Mouse (Mus musculus): ENCODE results near the gene Vamp1. TPM values are rescaled to one million over a fixed set of nuclear protein-coding genes. Genes with fewer than 3 reads are reported as not detected.

Vamp1 gene
- 10 to 100 TPM; 42.5 to 44.0 TPM for total RNA-seq (2021)
- long read RNA-seq, experiment 1, partial matches to known transcripts = 1 of 15 reads
- long read RNA-seq, experiment 1, other reads (novel, unspliced or antisense) = 12 of 15 reads
- long read RNA-seq, experiment 2, transcript Vamp1-203 (4 exons, 3,011 nt) = major isoform, 6 of 29 reads
- long read RNA-seq, experiment 2, partial matches to known transcripts = 1 of 29 reads
- long read RNA-seq, experiment 2, other reads (novel, unspliced or antisense) = 21 of 29 reads

- peak; percentile 65 to 84 for DNase-seq (ENCODE audit: low spot score in 2 of 2)
Observed at GRCm38 (mm10) chr6:125215148-125215954, at the start of gene Vamp1. Gene Vamp1, plus strand, starts transcription at chr6:125215551.

- peak in 1 of 2 experiments; percentile 71 for DNase-seq (ENCODE audit: low spot score in 2 of 2)
Observed at GRCm38 (mm10) chr6:125166051-125166751, 49.1 kb upstream of the Vamp1 start, which contains the start of gene Gapdh. Gene Gapdh, minus strand, starts transcription at chr6:125166467.

GRCm38 (mm10) chr6:125166861-125167650, 48.3 kb upstream of the Vamp1 start:
- DNase-seq (ENCODE audit: low spot score in 2 of 2) = no peak

GRCm38 (mm10) chr6:125168086-125168485, 47.3 kb upstream of the Vamp1 start:
- no peak for DNase-seq (ENCODE audit: low spot score in 2 of 2)

GRCm38 (mm10) chr6:125170194-125170593, 45.2 kb upstream of the Vamp1 start:
- DNase-seq (ENCODE audit: low spot score in 2 of 2) = no peak

GRCm38 (mm10) chr6:125172474-125172873, 42.9 kb upstream of the Vamp1 start:
- no peak for DNase-seq (ENCODE audit: low spot score in 2 of 2)

- DNase-seq (ENCODE audit: low spot score in 2 of 2) = peak in 1 of 2 experiments; percentile 40
Observed at GRCm38 (mm10) chr6:125173256-125173655, 42.1 kb upstream of the Vamp1 start.

GRCm38 (mm10) chr6:125175469-125175868, 39.9 kb upstream of the Vamp1 start:
- DNase-seq (ENCODE audit: low spot score in 2 of 2) = no peak

GRCm38 (mm10) chr6:125179601-125180000, 35.8 kb upstream of the Vamp1 start:
- DNase-seq (ENCODE audit: low spot score in 2 of 2) = no peak

- DNase-seq (ENCODE audit: low spot score in 2 of 2) = no peak
Observed at GRCm38 (mm10) chr6:125182133-125182532, 33.2 kb upstream of the Vamp1 start.

GRCm38 (mm10) chr6:125186203-125186602, 29.1 kb upstream of the Vamp1 start:
- no peak for DNase-seq (ENCODE audit: low spot score in 2 of 2)

GRCm38 (mm10) chr6:125190816-125191215, 24.5 kb upstream of the Vamp1 start:
- DNase-seq (ENCODE audit: low spot score in 2 of 2) = no peak

GRCm38 (mm10) chr6:125191332-125192015, 23.9 kb upstream of the Vamp1 start, which contains the start of the genes Ncapd2 and Mrpl51:
Gene Ncapd2, minus strand, starts transcription at chr6:125191701.
Gene Mrpl51, plus strand, starts transcription at chr6:125191801.
- DNase-seq (ENCODE audit: low spot score in 2 of 2) = peak; percentile 93 to 95

- DNase-seq (ENCODE audit: low spot score in 2 of 2) = peak; percentile 66 to 88
Observed at GRCm38 (mm10) chr6:125192016-125192714, 23.2 kb upstream of the Vamp1 start.

GRCm38 (mm10) chr6:125192841-125193240, 22.5 kb upstream of the Vamp1 start:
- no peak for DNase-seq (ENCODE audit: low spot score in 2 of 2)

- no peak for DNase-seq (ENCODE audit: low spot score in 2 of 2)
Observed at GRCm38 (mm10) chr6:125193390-125193789, 22.0 kb upstream of the Vamp1 start.

GRCm38 (mm10) chr6:125195541-125196075, 19.7 kb upstream of the Vamp1 start:
- no peak for DNase-seq (ENCODE audit: low spot score in 2 of 2)

- DNase-seq (ENCODE audit: low spot score in 2 of 2) = no peak
Observed at GRCm38 (mm10) chr6:125196301-125196700, 19.1 kb upstream of the Vamp1 start.

- no peak for DNase-seq (ENCODE audit: low spot score in 2 of 2)
Observed at GRCm38 (mm10) chr6:125197166-125197565, 18.2 kb upstream of the Vamp1 start.

Measured in adrenal gland, postnatal 4 days (tissue).